ENCODE assay signal across 9 mouse cellular contexts in the genomic region with DNA sequence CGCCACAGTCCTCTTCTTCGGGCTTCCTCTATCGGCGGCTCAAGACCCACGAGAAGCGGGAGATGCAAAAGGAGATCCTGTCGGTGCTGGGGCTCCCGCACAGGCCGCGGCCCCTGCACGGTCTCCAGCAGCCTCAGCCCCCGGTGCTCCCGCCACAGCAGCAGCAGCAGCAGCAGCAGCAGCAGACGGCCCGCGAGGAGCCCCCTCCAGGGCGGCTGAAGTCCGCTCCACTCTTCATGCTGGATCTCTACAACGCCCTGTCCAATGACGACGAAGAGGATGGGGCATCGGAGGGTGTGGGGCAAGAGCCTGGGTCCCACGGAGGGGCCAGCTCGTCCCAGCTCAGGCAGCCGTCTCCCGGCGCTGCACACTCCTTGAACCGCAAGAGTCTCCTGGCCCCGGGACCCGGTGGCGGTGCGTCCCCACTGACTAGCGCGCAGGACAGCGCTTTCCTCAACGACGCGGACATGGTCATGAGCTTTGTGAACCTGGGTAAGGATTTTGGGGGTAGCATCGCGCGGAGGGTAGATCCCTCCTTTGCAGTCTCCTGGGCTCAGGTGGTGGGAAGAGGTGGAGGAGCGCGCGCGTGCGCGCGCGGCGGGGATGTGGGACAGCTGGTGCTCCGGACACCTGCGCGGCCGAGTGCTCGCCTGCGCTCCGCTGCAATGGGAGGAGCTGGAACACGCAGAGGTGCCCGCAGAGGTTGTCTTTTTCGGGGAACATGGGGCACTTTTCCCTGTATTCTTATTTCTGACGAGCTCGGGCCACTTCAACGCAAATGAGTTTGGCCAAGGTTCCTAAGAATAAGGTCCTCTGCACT. TPM values are rescaled to one million over a fixed set of nuclear protein-coding genes. Genes with fewer than 3 reads are reported as not detected.
A peak's percentile ranks its signal among the peaks of the same experiment; 100 is the strongest.
DNase-seq lines count a peak whose midpoint lies in the region; ATAC-seq and TF ChIP-seq lines count a peak whose summit lies in the region.
"Had no signal": no experiment of that assay in that cellular context is flagged by ENCODE, and none has a peak within 500 bp of the region (broad histone marks: within the 10 kb centered on the region; RNA-seq: fewer than 3 reads in every experiment).

No protein-coding gene starts in this region.

- ATAC-seq in forebrain, embryonic 15.5 days (replicated peaks), result peak; percentile 26
- peak; percentile 27 for ATAC-seq in kidney, embryonic 15.5 days (replicated peaks; ENCODE audit: low FRiP score)
- ATAC-seq in midbrain, embryonic 15.5 days (replicated peaks), result peak; percentile 31
- ATAC-seq in inflammation-experienced regulatory T-cells, adult 6 months, result no peak

- H3K27me3 ChIP-seq in forebrain, embryonic 15.5 days, result peaks cover 49% of the 10 kb centered on the region
- H3K27me3 ChIP-seq in kidney, embryonic 15.5 days, result peaks cover 60% of the 10 kb centered on the region
- H3K27me3 ChIP-seq in midbrain, embryonic 15.5 days (replicated peaks), result peaks cover 56% of the 10 kb centered on the region

- H3K4me1 ChIP-seq in ES-E14 (ENCODE audit: control insufficient read depth in 2 of 2, insufficient read depth in 2 of 2, low read length in 2 of 2, poor library complexity in 1 of 2), result peaks cover 0 to 5% of the 10 kb centered on the region in 2 experiments; a peak in 1 of 4 replicates
- peaks cover 26% of the 10 kb centered on the region for H3K4me1 ChIP-seq in forebrain, embryonic 15.5 days
- H3K4me1 ChIP-seq in kidney, embryonic 15.5 days, result peaks cover 36% of the 10 kb centered on the region
- H3K4me1 ChIP-seq in midbrain, embryonic 15.5 days, result peaks cover 28% of the 10 kb centered on the region

- H3K4me3 ChIP-seq in gastrocnemius, adult 2 months, result peak overlapping the region; percentile 84
- peak overlapping the region; percentile 51 to 60 for H3K4me3 ChIP-seq in ES-E14 (ENCODE audit: insufficient read depth in 1 of 2, low read depth in 1 of 2, low read length in 2 of 2, poor library complexity in 1 of 2, severe bottlenecking in 1 of 2)
- peak overlapping the region; percentile 46 for H3K4me3 ChIP-seq in forebrain, embryonic 15.5 days
- peak overlapping the region; percentile 55 for H3K4me3 ChIP-seq in kidney, embryonic 15.5 days (replicated peaks)
- H3K4me3 ChIP-seq in midbrain, embryonic 15.5 days, result peak overlapping the region; percentile 45
- H3K4me3 ChIP-seq: erythroblast, embryonic 14.5 days had no signal

- peak overlapping the region; percentile 85 for H3K4me2 ChIP-seq in forebrain, embryonic 15.5 days (replicated peaks)
- peak overlapping the region; percentile 93 for H3K4me2 ChIP-seq in kidney, embryonic 15.5 days
- peak overlapping the region; percentile 83 for H3K4me2 ChIP-seq in midbrain, embryonic 15.5 days

- H3K9me3 ChIP-seq in ES-E14 (ENCODE audit: control insufficient read depth, insufficient read depth, low read depth, low read length), result no peaks in the 10 kb centered on the region
- no peaks in the 10 kb centered on the region for H3K9me3 ChIP-seq in forebrain, embryonic 15.5 days
- no peaks in the 10 kb centered on the region for H3K9me3 ChIP-seq in kidney, embryonic 15.5 days (replicated peaks)
- H3K9me3 ChIP-seq in midbrain, embryonic 15.5 days, result no peaks in the 10 kb centered on the region

- in situ Hi-C loops in ES-E14 (cut with MboI; ENCODE audit: low sequenced_read_pairs in 2 of 2, unreplicated experiment in 2 of 2), result no loop called here

- WGBS in forebrain, embryonic 15.5 days, result 1% methylated on average over 63 of the region's 63 CpGs
- under 1% methylated on average over 62 of the region's 63 CpGs for WGBS in kidney, embryonic 15.5 days
- WGBS in midbrain, embryonic 15.5 days, result under 1% methylated on average over 57 of the region's 63 CpGs

- H3K36me3 ChIP-seq in ES-E14 (ENCODE audit: control insufficient read depth, insufficient read depth, low read length, poor library complexity, severe bottlenecking), result no peaks in the 10 kb centered on the region
- H3K36me3 ChIP-seq in forebrain, embryonic 15.5 days, result no peaks in the 10 kb centered on the region
- H3K36me3 ChIP-seq in kidney, embryonic 15.5 days, result no peaks in the 10 kb centered on the region
- H3K36me3 ChIP-seq in midbrain, embryonic 15.5 days (replicated peaks), result no peaks in the 10 kb centered on the region

- H3K27ac ChIP-seq in gastrocnemius, adult 2 months, result peak overlapping the region; percentile 78
- H3K27ac ChIP-seq in ES-E14 (ENCODE audit: insufficient read depth, low read depth, low read length, poor library complexity, severe bottlenecking), result no peak overlapping the region
- no peak overlapping the region for H3K27ac ChIP-seq in forebrain, embryonic 15.5 days (replicated peaks)
- H3K27ac ChIP-seq in kidney, embryonic 15.5 days, result no peak overlapping the region
- H3K27ac ChIP-seq in midbrain, embryonic 15.5 days, result no peak overlapping the region

- intact Hi-C loops in gastrocnemius, adult 2 months (cut with DNase I), result no loop called here

- no peak for TF ChIP-seq CTCF in gastrocnemius, adult 2 months (IDR thresholded peaks at IDR 0.05)

- H3K9ac ChIP-seq in ES-E14 (ENCODE audit: insufficient read depth, low read depth, low read length, poor library complexity, severe bottlenecking), result peak overlapping the region; percentile 26
- 0 out of 2 replicates have a peak overlapping the region, but pooled peaks have one; percentile 34 for H3K9ac ChIP-seq in forebrain, embryonic 15.5 days (replicated peaks)
- peak overlapping the region; percentile 45 for H3K9ac ChIP-seq in kidney, embryonic 15.5 days
- peak overlapping the region; percentile 38 for H3K9ac ChIP-seq in midbrain, embryonic 15.5 days

- DNase-seq in gastrocnemius, adult 2 months, result peak; percentile 36
- DNase-seq in gastrocnemius, adult 8-10 months (ENCODE audit: low spot score in 2 of 2), result no peak
- DNase-seq in ES-E14 (ENCODE audit: low read depth, low spot score), result no peak
- DNase-seq in frontal cortex, postnatal 10 days (ENCODE audit: low spot score in 2 of 2), result no peak

TF ChIP-seq in ES-E14, 5 proteins besides CTCF, POLR2A, EP300 and RAD21:
- no peak for TF ChIP-seq ZC3H11A (IDR thresholded peaks at IDR 0.05; ENCODE audit: borderline replicate concordance, low read depth, low read length)
- TF ChIP-seq CHD2 (IDR thresholded peaks at IDR 0.05; ENCODE audit: low read depth, low read length), result no peak
- no peak for TF ChIP-seq HCFC1 (IDR thresholded peaks at IDR 0.05; ENCODE audit: borderline replicate concordance, insufficient read depth, low read length)
- no peak for TF ChIP-seq MAFK (IDR thresholded peaks at IDR 0.05; ENCODE audit: insufficient read depth, low read depth, low read length)
- TF ChIP-seq ZNF384 (IDR thresholded peaks at IDR 0.05; ENCODE audit: low read depth, low read length), result no peak

RNA-seq across cellular contexts. Expression of a gene that starts 1.4 kb away (rescaled TPM):
- 10 to 100 TPM; 11.2 to 11.3 TPM for total RNA-seq in gastrocnemius, adult 2 months (2021)
- total RNA-seq in gastrocnemius, adult 8-10 months (2022), result 10 to 100 TPM in 2 of 4 experiments, 1 to 10 TPM in 2; 5.0 to 11.7 (median 9.3) TPM
- total RNA-seq in ES-E14 (2012; rRNA removed), result 1.8 and 2.1 TPM in 2 replicates
- polyA plus RNA-seq in forebrain, embryonic 15.5 days (2015; fragmentation: Nextera tagmentation; extraction: Ambion mirVana), result 1.8 and 1.9 TPM in 2 replicates
- polyA plus RNA-seq in kidney, embryonic 15.5 days (2015; fragmentation: Nextera tagmentation; extraction: Ambion mirVana), result 1.7 and 2.5 TPM in 2 replicates
- polyA plus RNA-seq in midbrain, embryonic 15.5 days (2015; fragmentation: Nextera tagmentation; extraction: Ambion mirVana), result 3.3 and 4.2 TPM in 2 replicates
- not detected for polyA plus RNA-seq in inflammation-experienced regulatory T-cells, adult 6 months (2017; shearing (Covaris generic))
- polyA plus RNA-seq: erythroblast, embryonic 14.5 days had no signal
